Mouse (Mus musculus): ENCODE data around the gene Trim45.

Trim45 gene

DNA sequence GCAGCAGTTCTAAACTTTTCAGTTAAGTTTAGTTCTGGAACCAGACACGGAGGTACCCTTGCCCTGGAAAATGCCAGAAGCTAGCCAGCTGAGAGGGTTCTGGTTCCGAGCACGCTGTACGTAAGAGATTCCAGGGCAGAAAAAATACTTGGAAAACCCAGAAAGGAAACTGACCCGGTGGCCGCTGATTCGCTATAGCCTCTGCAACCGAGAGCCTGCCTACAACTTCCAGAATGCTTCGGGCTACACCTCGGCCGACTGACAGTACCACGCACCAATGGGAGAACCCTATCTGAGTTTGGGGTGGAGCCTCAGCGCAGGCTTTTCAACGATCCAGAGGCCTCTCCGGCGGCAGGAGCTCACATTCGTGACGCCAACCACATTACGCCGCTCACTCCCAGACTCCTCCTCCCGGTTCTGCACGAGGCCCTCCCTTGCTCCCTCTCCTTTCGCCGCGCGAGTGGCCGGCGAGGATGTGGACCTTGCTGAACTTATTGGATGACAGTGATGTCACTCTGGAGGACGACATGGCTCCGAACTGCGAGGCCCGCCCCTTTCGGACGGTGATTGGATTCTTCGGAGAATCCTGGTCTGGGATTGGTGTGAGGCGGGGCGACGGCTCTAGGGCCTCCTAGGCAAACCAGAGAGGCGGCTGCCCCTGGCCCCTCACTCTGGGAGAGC is at the start of gene Trim45:
Gene Trim45 (plus strand): TSS at position 378 of the 681 bp plus-strand sequence.
- DNase-seq (ENCODE audit: low spot score in 2 of 2) = peak; percentile 98

DNA sequence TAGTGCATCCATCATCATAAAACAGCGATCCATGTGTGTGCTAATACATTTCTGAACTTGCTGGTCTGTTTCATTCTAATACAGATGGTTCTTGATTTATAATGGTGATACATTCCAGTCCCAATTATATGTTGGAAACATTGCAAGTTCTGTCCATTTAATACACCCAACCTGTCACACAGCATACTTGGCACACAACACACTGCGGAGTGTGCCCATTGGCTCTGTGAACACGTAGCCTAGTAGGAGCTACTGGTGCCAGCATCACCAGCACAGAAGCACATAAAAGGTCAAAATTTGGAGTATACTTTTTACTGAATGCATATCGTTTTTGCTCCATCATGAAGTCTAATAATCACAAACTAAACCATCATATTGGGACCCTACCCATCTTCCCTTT is 44.9 kb upstream of the Trim45 start:
- no peak for DNase-seq (ENCODE audit: low spot score in 2 of 2)

DNA sequence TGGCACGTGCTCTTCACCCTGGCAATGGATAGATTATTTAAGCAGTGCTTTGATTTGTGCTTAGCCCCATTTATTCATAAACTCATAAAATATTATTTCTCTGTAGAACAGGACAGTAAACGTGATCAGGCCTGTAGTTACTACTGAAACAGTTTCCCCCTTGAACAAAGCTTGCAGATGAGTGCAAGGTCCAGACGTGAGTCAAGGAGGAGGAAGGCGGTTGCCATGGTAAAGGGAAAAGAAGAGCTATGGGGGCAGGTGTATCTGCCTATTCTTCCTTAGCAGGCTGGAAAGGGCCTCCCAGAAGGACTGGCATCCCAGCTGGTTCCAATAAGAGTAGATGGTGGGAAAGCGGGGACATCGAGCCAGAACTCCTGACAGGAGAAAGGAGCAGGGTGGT is 40.6 kb upstream of the Trim45 start:
- DNase-seq (ENCODE audit: low spot score in 2 of 2) = no peak

DNA sequence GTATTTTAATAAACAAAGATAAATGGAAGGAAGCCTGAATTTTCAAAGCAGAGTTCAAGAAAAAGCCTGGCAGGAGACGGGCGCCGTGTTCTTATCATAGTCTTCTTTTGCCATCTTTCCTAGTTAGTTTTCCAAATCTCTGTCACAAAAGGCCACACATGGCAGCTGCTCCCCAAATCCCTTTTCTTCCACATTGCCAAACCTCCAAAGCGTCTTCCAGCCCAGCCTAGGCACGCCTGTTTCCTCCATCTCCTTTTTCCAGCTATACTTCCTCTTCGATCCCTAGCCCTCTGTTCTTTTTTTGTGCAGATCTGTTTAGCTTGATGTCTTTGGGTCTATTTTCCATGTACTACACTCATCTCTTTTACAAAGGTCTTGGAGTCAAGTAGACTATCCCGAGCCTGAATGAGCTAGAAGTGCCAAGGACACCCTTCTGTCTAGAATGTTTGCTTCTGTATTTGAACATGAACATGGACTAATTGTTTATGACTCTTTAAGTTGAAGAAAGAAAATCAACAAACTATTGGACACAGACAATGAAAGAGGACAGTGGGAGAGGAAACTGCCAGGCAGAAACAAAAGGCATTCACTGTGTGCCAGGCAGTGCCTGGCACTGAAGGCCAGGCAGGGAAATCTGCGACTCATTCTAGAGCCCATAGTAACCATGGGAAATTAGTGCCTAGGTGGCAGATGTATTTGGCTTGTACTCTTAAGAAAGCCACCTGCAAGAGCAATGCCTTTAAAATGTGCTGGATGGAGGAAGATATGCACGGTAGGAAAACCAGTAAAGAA is 40.0 kb upstream of the Trim45 start:
- DNase-seq (ENCODE audit: low spot score in 2 of 2) = no peak

DNA sequence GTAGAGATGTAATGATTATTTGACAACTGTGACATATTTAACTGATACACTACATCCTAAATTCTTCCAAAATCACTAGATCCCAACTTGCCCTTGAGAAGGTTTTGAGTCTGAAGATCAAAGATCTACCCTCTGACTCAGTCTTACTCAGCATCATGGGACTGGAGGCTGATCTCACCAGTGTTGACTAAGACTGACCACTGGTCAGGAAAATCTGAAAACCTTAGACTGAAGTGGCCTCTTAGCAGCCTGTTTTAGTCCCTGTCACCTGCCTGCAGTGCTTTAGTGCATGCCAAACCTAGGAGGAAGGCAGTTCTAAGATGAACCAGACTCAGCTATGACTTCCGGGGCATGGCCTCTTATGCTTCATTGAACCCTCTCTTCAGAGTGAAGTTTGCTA is 32.8 kb upstream of the Trim45 start:
- DNase-seq (ENCODE audit: low spot score in 2 of 2) = no peak

- DNase-seq (ENCODE audit: low spot score in 2 of 2) = no peak
Observed at GRCm38 (mm10) chr3:100890406-100890805, 31.6 kb upstream of the Trim45 start.

GRCm38 (mm10) chr3:100892383-100893335 is 29.3 kb upstream of the Trim45 start:
- DNase-seq (ENCODE audit: low spot score in 2 of 2) = no peak

DNA sequence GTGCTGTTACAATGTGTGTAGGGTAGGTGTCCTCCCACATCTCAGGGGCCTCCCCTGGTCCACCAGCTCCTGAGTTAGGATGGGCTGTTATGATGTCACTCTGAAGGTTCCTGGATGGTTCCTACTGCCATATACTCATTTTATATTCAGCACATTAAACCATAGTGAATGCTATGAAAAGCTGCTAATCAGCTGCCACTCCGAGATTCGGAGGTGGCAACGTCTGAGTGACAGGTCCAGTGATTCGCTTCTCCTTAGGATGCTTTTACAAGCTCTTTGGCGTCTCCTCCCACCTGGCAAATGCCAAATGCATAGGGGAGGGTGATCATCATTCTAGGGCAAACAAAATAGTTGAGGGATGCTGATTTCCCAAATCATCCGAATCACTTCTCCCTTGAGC is 26.5 kb upstream of the Trim45 start:
- no peak for DNase-seq (ENCODE audit: low spot score in 2 of 2)

GRCm38 (mm10) chr3:100906128-100906527 is 15.9 kb upstream of the Trim45 start:
- no peak for DNase-seq (ENCODE audit: low spot score in 2 of 2)

DNA sequence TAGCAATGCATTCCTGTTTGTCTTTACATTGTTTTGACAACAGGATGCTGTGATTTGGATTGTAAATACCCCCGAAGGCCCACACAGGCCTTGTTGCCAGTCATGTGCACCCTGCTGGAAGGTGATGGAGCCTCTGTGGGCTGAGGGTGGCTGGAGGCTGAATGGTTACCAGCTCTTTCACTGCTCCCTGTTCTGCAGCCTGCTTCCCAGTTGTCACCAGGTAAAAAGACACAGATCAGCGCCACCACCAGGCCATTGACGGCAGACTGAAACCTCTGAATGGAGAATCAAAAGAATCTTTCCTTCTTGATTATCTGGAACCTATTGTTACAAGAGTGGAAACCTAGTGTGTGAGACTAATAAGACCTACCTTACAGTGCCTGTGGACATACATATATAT is 15.1 kb upstream of the Trim45 start:
- no peak for DNase-seq (ENCODE audit: low spot score in 2 of 2)

DNA sequence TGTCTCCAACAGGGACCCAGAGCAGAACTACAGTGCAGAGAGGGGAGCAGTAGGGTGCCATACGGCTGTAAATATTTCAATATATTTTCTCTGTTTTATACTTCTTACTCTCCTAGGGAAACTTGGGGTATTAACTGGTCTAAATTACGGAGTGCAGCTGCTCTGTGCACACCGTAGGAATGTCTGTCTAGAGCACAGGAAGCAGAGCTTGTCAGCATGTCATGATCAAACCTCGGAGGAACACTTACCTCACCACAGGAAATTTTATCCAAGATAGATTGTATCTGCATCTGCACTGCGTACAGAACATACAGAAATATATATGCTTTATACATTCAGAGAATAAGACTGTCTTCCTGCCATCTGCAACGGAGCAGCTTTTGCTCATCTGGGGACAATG is 13.4 kb upstream of the Trim45 start:
- no peak for DNase-seq (ENCODE audit: low spot score in 2 of 2)

DNA sequence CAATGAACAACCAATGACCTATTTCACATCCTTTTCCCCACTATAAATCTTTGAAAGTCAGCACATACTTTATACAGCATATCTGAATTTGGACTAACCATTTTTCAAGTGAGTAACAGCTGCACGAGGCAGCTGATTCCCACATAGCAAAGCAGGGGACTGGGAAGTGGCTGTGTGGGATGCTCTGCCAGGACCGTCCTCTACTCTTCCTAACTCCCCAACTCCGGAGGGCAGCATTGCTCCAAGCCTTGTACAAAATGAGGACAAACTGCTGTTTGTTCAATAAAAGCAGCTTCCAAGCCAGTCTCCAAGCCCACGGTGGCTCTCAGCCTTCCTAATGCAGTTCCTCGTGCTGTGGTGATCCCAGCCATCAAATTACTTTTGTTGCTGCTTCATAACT is 11.4 kb upstream of the Trim45 start:
- no peak for DNase-seq (ENCODE audit: low spot score in 2 of 2)

GRCm38 (mm10) chr3:100911026-100911425 is 11.0 kb upstream of the Trim45 start:
- DNase-seq (ENCODE audit: low spot score in 2 of 2) = no peak

GRCm38 (mm10) chr3:100911498-100912213 is 10.3 kb upstream of the Trim45 start:
- DNase-seq (ENCODE audit: low spot score in 2 of 2) = no peak

DNA sequence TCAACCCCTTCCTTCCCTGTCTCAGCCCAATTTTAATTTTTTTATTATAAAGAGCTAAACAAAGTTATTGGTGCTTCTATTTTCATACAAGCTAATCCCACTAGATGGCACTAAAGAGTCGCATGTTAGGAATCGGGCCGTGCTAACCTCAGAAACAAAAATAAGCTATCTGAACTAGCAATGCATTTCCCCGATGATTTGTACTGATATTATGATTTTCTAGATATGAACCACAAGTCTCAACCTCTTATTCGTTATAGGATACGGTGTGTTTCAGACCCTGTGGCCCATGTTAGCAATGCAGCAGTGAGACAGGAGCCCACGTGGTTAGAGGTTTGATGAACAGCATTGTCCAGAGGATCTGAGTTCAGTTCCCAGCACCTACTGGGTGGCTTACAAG is 5.2 kb upstream of the Trim45 start:
- DNase-seq (ENCODE audit: low spot score in 2 of 2) = no peak

- no peak for DNase-seq (ENCODE audit: low spot score in 2 of 2)
Observed at GRCm38 (mm10) chr3:100920611-100921140, 1.3 kb upstream of the Trim45 start.

GRCm38 (mm10) chr3:100922506-100923375 is 739 bp downstream of the Trim45 start:
- DNase-seq (ENCODE audit: low spot score in 2 of 2) = no peak

GRCm38 (mm10) chr3:100924065-100924732 is 2.2 kb downstream of the Trim45 start:
- DNase-seq (ENCODE audit: low spot score in 2 of 2) = no peak

- DNase-seq (ENCODE audit: low spot score in 2 of 2) = no peak
Observed at GRCm38 (mm10) chr3:100925176-100925575, 3.2 kb downstream of the Trim45 start.
